Mouse (Mus musculus): ENCODE measurements around the gene Car6. TPM values are rescaled to one million over a fixed set of nuclear protein-coding genes. Genes with fewer than 3 reads are reported as not detected.

Car6 gene
- polyA plus RNA-seq, 1 experiment from 2014 or later, result 0.27 TPM

DNA sequence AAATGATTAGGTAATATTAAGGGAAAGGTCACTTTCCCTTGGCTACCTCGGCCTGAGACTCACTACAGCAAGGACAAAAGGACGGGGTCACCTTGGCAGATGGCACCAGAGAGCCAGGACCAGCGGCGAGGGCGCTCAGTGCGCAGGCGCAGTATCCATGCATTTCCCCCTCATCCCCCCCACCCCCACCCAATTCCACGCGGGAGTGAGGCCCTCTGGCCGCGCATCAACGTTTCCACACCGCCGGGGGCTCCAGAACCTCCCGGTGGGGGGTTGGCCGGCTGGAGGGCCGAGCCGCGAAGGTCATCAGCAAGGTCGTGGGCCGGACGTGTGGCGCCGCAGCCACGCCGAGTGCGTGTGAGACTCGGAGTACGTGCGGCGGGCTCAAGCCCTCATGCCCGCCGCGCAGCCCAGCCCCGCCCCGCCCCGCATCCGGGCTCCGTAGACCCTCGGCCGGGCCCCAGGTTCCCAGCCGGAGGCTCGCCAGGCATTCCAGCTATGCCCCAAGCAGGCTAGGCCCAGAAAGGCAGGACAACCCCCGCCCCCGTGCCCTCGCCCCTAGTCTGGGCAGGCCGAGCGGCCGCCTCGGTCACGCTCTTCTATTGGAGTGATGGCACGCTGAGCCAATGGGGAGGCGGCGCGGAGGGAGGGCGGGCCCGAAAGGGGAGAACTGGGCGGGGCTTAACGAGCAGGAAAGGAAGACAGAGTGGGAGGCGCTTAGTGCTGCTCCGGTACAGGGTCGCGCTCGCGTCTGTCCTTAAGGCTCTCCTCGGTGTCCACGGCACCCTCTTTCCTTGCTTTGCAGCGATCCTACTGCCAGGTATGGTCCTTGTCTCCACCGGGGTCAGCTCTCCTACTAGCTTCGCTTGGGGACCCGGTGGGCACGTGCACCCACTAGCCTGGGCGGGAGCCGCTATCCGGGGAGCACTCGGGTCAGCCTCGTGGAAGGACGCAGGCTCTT, 35.7 kb upstream of the Car6 start, which contains the start of gene Eno1:
Gene Eno1, plus strand, starts transcription at position 201 of the 961 bp plus-strand sequence.
- under 1% methylated on average over 73 of the region's 78 CpGs for WGBS
- H3K9me3 ChIP-seq (ENCODE audit: low read length), result no peaks in the 10 kb centered on the region

DNA sequence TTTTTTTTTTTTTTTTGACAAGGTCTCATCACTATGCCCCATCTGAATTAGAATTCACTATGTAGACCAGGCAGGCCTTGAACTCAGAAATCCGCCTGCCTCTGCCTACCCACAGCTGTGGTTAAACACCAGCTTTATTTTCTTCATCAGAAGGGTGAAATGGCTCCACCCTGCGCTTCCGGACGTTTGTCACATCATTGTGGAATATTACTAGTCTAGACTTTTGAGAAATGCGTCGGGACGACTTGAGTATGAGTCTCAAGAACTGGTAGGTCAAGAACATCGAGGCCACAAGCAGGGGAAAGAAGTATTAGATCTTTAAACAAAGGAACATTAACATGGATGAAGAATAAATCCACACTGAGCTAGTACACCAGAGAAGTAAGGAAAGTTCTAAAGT, 34.9 kb upstream of the Car6 start:
- Histone ChIP-seq H3K4me3 (ENCODE audit: low read depth, low read length) (peak overlapping the region; percentile 75; the same call in 1 of the 2 replicates), H3K4me2 (replicated peaks; ENCODE audit: low read depth, low read length) (peak overlapping the region; percentile 94), H3K9me3 (ENCODE audit: low read length) (no peaks in the 10 kb centered on the region), H3K27ac (ENCODE audit: low read length) (peak overlapping the region; percentile 94), H3K36me3 (ENCODE audit: insufficient read depth, low read length) (0 out of 2 replicates have a peak, but pooled peaks cover under 1% of the 10 kb centered on the region), H3K9ac (replicated peaks; ENCODE audit: low read depth) (peak overlapping the region; percentile 70), H3K4me1 (ENCODE audit: insufficient read depth, low read depth, low read length) (peaks cover 15% of the 10 kb centered on the region), H3K27me3 (replicated peaks; ENCODE audit: insufficient read depth, low read length) (no peaks in the 10 kb centered on the region)
- no peak for TF ChIP-seq EP300 (IDR thresholded peaks at IDR 0.05)
- TF ChIP-seq CTCF (IDR thresholded peaks at IDR 0.05), result no peak
- ATAC-seq (no peak), DNase-seq (ENCODE audit: low spot score) (no peak)
- 60% methylated on average over 8 of the region's 8 CpGs for WGBS

More for the DNA sequence above, 35.7 kb upstream of the Car6 start, which contains the start of gene Eno1:
- ATAC-seq, result peak; percentile 97
- peak within 1 kb of the TSS; percentile 94 for H3K27ac ChIP-seq (ENCODE audit: low read length)
- H3K27me3 ChIP-seq (replicated peaks; ENCODE audit: insufficient read depth, low read length), result no peaks in the 10 kb centered on the region
- H3K4me1 ChIP-seq (ENCODE audit: insufficient read depth, low read depth, low read length), result peaks cover 15% of the 10 kb centered on the region
- peak within 1 kb of the TSS; percentile 70 for H3K9ac ChIP-seq (replicated peaks; ENCODE audit: low read depth)
- DNase-seq (ENCODE audit: low spot score), result peak; percentile 97
- no peak for TF ChIP-seq EP300 (IDR thresholded peaks at IDR 0.05)
- TF ChIP-seq CTCF (IDR thresholded peaks at IDR 0.05), result peak; percentile 46
- H3K4me3 ChIP-seq (ENCODE audit: low read depth, low read length), result peak within 1 kb of the TSS; percentile 75
- peak within 1 kb of the TSS; percentile 94 for H3K4me2 ChIP-seq (replicated peaks; ENCODE audit: low read depth, low read length)
- H3K36me3 ChIP-seq (ENCODE audit: insufficient read depth, low read length), result peaks cover 7% of the 10 kb centered on the region; the same call in 1 of the 2 replicates

DNA sequence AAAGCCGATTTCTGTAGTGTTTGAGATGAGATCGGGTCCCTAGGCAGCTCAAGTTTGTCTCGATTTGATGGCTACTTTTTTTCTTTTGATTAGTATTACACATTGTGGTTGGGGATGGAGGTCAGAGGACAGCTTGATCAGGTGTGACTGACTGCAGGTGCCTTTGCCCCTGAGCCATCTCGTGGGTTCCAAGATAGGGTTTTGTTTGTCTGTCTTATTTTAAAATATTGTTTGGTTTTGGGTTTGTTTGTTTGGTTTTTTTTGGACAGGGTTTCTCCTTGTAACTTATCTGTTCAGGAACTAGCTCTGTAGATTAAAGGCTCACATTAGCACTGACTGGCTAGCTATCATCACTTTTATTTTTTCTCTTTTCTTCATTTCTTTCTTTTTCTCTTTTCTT, 34.5 kb upstream of the Car6 start:
- Histone ChIP-seq H3K4me1 (ENCODE audit: insufficient read depth, low read depth, low read length) (peaks cover 15% of the 10 kb centered on the region), H3K4me2 (replicated peaks; ENCODE audit: low read depth, low read length) (no peak overlapping the region), H3K4me3 (ENCODE audit: low read depth, low read length) (no peak overlapping the region), H3K9ac (replicated peaks; ENCODE audit: low read depth) (no peak overlapping the region), H3K36me3 (ENCODE audit: insufficient read depth, low read length) (no peaks in the 10 kb centered on the region), H3K9me3 (ENCODE audit: low read length) (no peaks in the 10 kb centered on the region), H3K27ac (ENCODE audit: low read length) (no peak overlapping the region), H3K27me3 (replicated peaks; ENCODE audit: insufficient read depth, low read length) (no peaks in the 10 kb centered on the region)
- WGBS, result 75% methylated on average over 4 of the region's 4 CpGs
- TF ChIP-seq EP300 (IDR thresholded peaks at IDR 0.05), result no peak
- DNase-seq (ENCODE audit: low spot score), result no peak
- ATAC-seq, result no peak

DNA sequence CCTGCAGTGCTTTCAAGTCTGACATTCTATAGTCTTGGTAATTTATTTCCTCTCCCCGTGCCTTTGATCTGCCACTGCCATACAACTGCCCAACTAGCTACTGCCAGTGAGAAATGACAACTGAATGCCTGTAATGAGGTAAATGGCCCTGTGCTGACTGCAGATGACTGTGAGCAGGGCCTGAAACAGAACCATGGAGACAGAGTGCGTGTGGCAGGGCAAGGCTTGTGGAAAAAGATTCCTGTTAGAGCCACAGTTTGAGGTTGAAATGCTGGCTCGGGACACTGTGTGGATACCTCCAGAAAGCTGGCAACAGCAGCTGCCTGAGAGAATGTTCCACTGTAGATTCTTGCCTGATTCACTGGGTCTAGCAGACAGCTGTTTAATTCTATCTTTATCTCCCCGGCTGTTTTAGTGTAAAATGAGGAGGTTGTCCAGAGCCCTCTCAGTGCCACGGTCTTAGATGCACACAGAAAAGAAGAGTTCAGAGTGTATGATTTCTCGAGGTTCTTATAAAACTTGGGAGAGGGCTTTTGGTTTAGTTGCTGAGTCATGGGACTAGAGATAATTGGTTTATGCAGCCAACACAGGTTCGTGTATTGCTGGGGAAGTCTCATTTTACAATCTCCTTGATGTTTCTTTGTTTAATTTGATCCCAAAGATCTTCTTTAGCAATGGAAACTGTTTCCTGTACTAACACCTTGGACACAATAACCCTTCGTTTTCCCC, 33.6 kb upstream of the Car6 start:
- ATAC-seq, result no peak
- Histone ChIP-seq H3K4me2 (replicated peaks; ENCODE audit: low read depth, low read length) (no peak overlapping the region), H3K36me3 (ENCODE audit: insufficient read depth, low read length) (no peaks in the 10 kb centered on the region), H3K27ac (ENCODE audit: low read length) (no peak overlapping the region), H3K9me3 (ENCODE audit: low read length) (no peaks in the 10 kb centered on the region), H3K9ac (replicated peaks; ENCODE audit: low read depth) (no peak overlapping the region), H3K4me3 (ENCODE audit: low read depth, low read length) (no peak overlapping the region), H3K4me1 (ENCODE audit: insufficient read depth, low read depth, low read length) (peaks cover 15% of the 10 kb centered on the region), H3K27me3 (replicated peaks; ENCODE audit: insufficient read depth, low read length) (no peaks in the 10 kb centered on the region)
- no peak for DNase-seq (ENCODE audit: low spot score)
- TF ChIP-seq EP300 (IDR thresholded peaks at IDR 0.05) (no peak), CTCF (IDR thresholded peaks at IDR 0.05) (no peak)
- 46% methylated on average over 8 of the region's 8 CpGs for WGBS

DNA sequence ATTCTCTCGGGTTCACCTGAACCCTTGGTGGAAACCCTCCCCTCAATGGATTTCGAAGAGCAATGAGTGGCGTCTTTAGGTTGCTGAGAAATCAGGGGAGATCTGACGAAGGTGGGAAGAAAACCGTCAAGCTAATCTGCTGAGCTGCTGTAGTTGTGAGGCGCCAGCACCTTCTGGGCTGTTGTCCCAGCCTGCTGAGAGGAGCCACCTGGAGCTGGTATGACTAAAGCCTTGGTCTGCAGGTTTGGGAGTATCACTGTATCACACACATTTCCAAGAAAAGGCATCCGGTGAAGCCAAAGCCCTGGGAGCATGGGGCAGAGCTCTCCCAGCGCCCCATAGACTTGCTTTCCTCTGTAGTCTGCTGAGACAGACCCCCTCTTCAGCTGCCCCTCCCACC, 30.7 kb upstream of the Car6 start:
- H3K27ac ChIP-seq (ENCODE audit: low read length), result no peak overlapping the region
- H3K27me3 ChIP-seq (replicated peaks; ENCODE audit: insufficient read depth, low read length), result no peaks in the 10 kb centered on the region
- TF ChIP-seq EP300 (IDR thresholded peaks at IDR 0.05) (no peak), CTCF (IDR thresholded peaks at IDR 0.05) (no peak)
- H3K9ac ChIP-seq (replicated peaks; ENCODE audit: low read depth), result no peak overlapping the region
- H3K4me3 ChIP-seq (ENCODE audit: low read depth, low read length), result no peak overlapping the region
- H3K9me3 ChIP-seq (ENCODE audit: low read length), result no peaks in the 10 kb centered on the region
- ATAC-seq (no peak), DNase-seq (ENCODE audit: low spot score) (no peak)
- H3K36me3 ChIP-seq (ENCODE audit: insufficient read depth, low read length), result no peaks in the 10 kb centered on the region
- no peak overlapping the region for H3K4me2 ChIP-seq (replicated peaks; ENCODE audit: low read depth, low read length)
- H3K4me1 ChIP-seq (ENCODE audit: insufficient read depth, low read depth, low read length), result no peaks in the 10 kb centered on the region
- WGBS, result 68% methylated on average over 8 of the region's 8 CpGs
